Mouse (Mus musculus): ENCODE data around the gene Lrch1. TPM values are rescaled to one million over a fixed set of nuclear protein-coding genes. Genes with fewer than 3 reads are reported as not detected.
A peak's percentile ranks its signal among the peaks of the same experiment; 100 is the strongest.

The Lrch1 gene
- polyA plus RNA-seq, 1 experiment, result 11.5 TPM

DNA sequence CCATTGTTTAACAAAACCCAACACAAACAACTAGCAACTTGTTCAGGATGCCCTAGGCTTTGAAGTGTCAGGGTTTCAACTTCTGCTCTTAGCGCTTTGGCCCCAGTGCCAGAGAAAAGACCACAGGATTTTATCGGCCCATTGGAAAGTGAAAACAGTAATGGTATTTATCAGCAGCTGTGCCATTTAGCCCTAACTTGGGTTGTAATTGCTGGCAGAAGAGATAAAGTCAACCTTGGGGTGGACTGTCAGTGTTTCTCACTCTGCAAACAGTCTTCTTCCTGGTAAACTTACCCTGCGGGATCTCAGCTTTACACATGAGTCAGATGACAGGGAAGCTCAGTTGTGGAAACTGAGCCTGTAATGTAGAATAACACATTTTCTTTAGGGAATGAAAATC is 24.5 kb upstream of the Lrch1 start:
- Histone ChIP-seq H3K27ac (ENCODE audit: insufficient read depth, low read length) (no peak overlapping the region), H3K36me3 (ENCODE audit: control insufficient read depth, insufficient read depth, low read length) (no peaks in the 10 kb centered on the region), H3K4me3 (ENCODE audit: extremely low read depth, insufficient read depth, insufficient read length) (no peak overlapping the region), H3K4me1 (ENCODE audit: control insufficient read depth, insufficient read depth, insufficient read length) (peaks cover 4% of the 10 kb centered on the region; the same call in 1 of the 2 replicates), H3K27me3 (ENCODE audit: control insufficient read depth, insufficient read depth, low read length) (no peaks in the 10 kb centered on the region)
- TF ChIP-seq POLR2A (IDR thresholded peaks at IDR 0.05; ENCODE audit: low read depth, low read length) (no peak), CTCF (IDR thresholded peaks at IDR 0.05; ENCODE audit: extremely low read depth, insufficient read depth, insufficient read length, insufficient replicate concordance) (no peak)
- WGBS, result 66% methylated on average over 3 of the region's 3 CpGs
- DNase-seq (ENCODE audit: low read depth in 1 of 2, low spot score in 2 of 2), result no peak

DNA sequence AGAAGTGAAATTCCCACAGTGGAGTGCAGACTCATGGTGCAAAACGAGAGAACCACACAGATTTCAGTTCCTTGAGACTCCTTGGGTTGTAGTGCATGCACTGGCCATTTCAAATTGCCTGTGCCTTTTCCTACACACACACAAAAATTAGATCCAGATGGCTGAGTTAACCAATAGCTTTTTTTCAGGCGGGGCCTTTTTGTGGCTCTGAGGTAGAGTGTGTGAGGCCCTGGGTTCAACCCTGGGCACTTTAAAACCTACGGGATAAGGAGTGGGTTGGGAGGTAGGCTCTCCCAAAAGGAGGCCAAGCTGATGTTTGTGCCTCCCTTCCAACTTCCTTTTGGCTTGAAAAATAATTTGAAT is 15.7 kb upstream of the Lrch1 start:
- no peak overlapping the region for H3K4me3 ChIP-seq (ENCODE audit: extremely low read depth, insufficient read depth, insufficient read length)
- no peak for TF ChIP-seq POLR2A (IDR thresholded peaks at IDR 0.05; ENCODE audit: low read depth, low read length)
- TF ChIP-seq CTCF (IDR thresholded peaks at IDR 0.05; ENCODE audit: extremely low read depth, insufficient read depth, insufficient read length, insufficient replicate concordance), result no peak
- 82% methylated on average over 3 of the region's 3 CpGs for WGBS
- no peak overlapping the region for H3K27ac ChIP-seq (ENCODE audit: insufficient read depth, low read length)
- H3K4me1 ChIP-seq (ENCODE audit: control insufficient read depth, insufficient read depth, insufficient read length), result no peaks in the 10 kb centered on the region
- DNase-seq (ENCODE audit: low read depth in 1 of 2, low spot score in 2 of 2), result no peak
- no peaks in the 10 kb centered on the region for H3K36me3 ChIP-seq (ENCODE audit: control insufficient read depth, insufficient read depth, low read length)
- H3K27me3 ChIP-seq (ENCODE audit: control insufficient read depth, insufficient read depth, low read length), result no peaks in the 10 kb centered on the region

DNA sequence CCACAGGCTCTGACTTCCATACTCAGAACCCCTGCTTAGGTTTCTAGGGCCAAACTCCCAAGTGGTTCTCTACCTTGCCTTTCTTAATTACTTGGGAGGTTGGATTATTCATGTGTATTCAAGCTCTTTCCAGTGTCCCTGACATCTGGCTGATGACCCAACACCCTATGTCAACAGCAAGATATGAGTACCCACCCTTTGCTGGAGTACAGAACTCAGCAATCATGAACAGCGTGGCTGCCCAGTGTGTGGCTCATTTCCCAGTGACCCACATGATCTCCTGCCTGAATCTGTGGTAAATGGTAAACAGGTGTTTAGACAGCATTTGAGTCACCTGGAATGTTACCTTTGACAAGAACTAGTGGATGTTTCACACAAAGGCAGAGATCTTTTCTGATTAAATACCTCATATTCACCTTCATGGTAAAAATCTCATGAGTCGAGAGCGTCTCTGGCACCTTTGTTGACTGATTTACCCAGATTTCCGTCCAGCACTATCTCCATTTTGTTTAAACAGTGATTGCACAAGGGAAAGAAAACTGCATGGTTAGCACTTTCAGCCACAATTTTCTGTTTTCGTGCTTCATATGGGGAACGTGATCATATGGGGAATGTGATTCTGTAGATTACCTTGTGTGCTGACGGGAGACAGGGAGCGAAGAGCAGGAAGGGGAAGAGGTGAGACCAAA is 15.2 kb upstream of the Lrch1 start:
- H3K4me1 ChIP-seq (ENCODE audit: control insufficient read depth, insufficient read depth, insufficient read length), result no peaks in the 10 kb centered on the region
- H3K4me3 ChIP-seq (ENCODE audit: extremely low read depth, insufficient read depth, insufficient read length), result no peak overlapping the region
- no peak for TF ChIP-seq POLR2A (IDR thresholded peaks at IDR 0.05; ENCODE audit: low read depth, low read length)
- TF ChIP-seq CTCF (IDR thresholded peaks at IDR 0.05; ENCODE audit: extremely low read depth, insufficient read depth, insufficient read length, insufficient replicate concordance), result no peak
- no peak for DNase-seq (ENCODE audit: low read depth in 1 of 2, low spot score in 2 of 2)
- no peaks in the 10 kb centered on the region for H3K36me3 ChIP-seq (ENCODE audit: control insufficient read depth, insufficient read depth, low read length)
- H3K27me3 ChIP-seq (ENCODE audit: control insufficient read depth, insufficient read depth, low read length), result no peaks in the 10 kb centered on the region
- WGBS, result 85% methylated on average over 8 of the region's 8 CpGs
- no peak overlapping the region for H3K27ac ChIP-seq (ENCODE audit: insufficient read depth, low read length)

DNA sequence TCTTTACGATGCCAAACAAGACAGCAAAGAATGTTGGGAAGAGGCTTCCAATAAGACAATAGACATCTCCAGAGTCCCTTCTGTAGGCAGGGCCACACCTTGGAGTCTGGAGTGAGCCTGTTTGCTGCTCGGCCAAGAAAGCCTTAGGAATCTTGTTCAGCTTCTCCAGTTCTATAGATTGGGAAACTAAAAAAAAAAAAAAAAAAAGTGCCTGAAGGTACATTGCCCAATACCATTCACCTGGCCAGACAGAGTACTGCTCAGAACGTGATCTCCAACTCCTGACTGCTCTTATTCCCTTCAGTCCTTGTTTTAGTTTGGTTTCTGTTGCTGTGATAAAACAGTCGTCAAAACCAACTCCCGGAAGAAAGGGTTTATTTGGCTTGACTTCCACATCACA is 12.9 kb upstream of the Lrch1 start:
- Histone ChIP-seq H3K4me3 (ENCODE audit: extremely low read depth, insufficient read depth, insufficient read length) (no peak overlapping the region), H3K4me1 (ENCODE audit: control insufficient read depth, insufficient read depth, insufficient read length) (no peaks in the 10 kb centered on the region), H3K27me3 (ENCODE audit: control insufficient read depth, insufficient read depth, low read length) (no peaks in the 10 kb centered on the region), H3K27ac (ENCODE audit: insufficient read depth, low read length) (no peak overlapping the region), H3K36me3 (ENCODE audit: control insufficient read depth, insufficient read depth, low read length) (no peaks in the 10 kb centered on the region)
- no peak for DNase-seq (ENCODE audit: low read depth in 1 of 2, low spot score in 2 of 2)
- WGBS, result 92% methylated on average over 5 of the region's 5 CpGs
- no peak for TF ChIP-seq POLR2A (IDR thresholded peaks at IDR 0.05; ENCODE audit: low read depth, low read length)
- TF ChIP-seq CTCF (IDR thresholded peaks at IDR 0.05; ENCODE audit: extremely low read depth, insufficient read depth, insufficient read length, insufficient replicate concordance), result no peak

DNA sequence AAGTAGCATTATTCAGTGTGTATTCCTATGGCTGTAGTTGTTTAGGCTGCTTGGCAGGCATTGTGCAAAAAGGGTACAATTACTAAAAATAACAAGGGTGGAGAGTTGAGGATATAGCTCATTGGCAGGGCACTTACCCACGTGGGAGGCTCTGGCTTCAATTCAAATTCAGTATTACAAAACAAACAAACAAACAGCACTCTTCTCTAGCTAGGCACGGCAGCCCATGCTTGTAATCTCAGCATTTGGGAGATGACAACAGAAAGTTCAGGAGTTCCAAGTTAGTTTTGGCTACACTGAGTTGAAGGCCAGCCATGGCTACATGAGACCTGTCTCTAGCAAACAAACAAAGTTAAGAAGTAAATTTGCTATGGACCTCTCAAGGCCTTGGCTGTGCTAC is 9.0 kb upstream of the Lrch1 start:
- WGBS, result 68% methylated on average over 2 of the region's 2 CpGs
- TF ChIP-seq CTCF (IDR thresholded peaks at IDR 0.05; ENCODE audit: extremely low read depth, insufficient read depth, insufficient read length, insufficient replicate concordance), result no peak
- no peak for TF ChIP-seq POLR2A (IDR thresholded peaks at IDR 0.05; ENCODE audit: low read depth, low read length)
- H3K4me1 ChIP-seq (ENCODE audit: control insufficient read depth, insufficient read depth, insufficient read length), result no peaks in the 10 kb centered on the region
- no peak overlapping the region for H3K27ac ChIP-seq (ENCODE audit: insufficient read depth, low read length)
- no peaks in the 10 kb centered on the region for H3K27me3 ChIP-seq (ENCODE audit: control insufficient read depth, insufficient read depth, low read length)
- no peak overlapping the region for H3K4me3 ChIP-seq (ENCODE audit: extremely low read depth, insufficient read depth, insufficient read length)
- no peaks in the 10 kb centered on the region for H3K36me3 ChIP-seq (ENCODE audit: control insufficient read depth, insufficient read depth, low read length)
- DNase-seq (ENCODE audit: low read depth in 1 of 2, low spot score in 2 of 2), result no peak

DNA sequence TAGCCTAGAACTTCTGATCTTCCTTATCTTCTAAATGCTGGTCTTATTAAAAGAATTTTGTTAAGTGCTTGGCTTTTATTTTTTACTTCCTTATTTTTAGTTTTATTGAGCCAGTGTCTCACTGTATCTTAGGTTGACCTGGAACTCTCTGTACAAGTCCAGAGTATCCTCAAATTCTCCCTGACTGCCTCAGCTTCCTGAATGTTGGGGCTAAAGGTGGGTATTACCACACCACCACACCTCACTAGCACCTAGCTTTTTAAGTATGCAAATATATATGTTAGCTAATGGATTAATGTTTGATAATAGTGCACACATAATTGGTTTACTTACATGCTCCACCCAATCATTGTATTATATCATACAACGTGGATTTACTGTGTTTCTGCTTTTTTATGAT is 8.6 kb upstream of the Lrch1 start:
- H3K27ac ChIP-seq (ENCODE audit: insufficient read depth, low read length), result no peak overlapping the region
- H3K27me3 ChIP-seq (ENCODE audit: control insufficient read depth, insufficient read depth, low read length), result no peaks in the 10 kb centered on the region
- H3K4me3 ChIP-seq (ENCODE audit: extremely low read depth, insufficient read depth, insufficient read length), result no peak overlapping the region
- H3K4me1 ChIP-seq (ENCODE audit: control insufficient read depth, insufficient read depth, insufficient read length), result no peaks in the 10 kb centered on the region
- no peak for DNase-seq (ENCODE audit: low read depth in 1 of 2, low spot score in 2 of 2)
- TF ChIP-seq POLR2A (IDR thresholded peaks at IDR 0.05; ENCODE audit: low read depth, low read length) (no peak), CTCF (IDR thresholded peaks at IDR 0.05; ENCODE audit: extremely low read depth, insufficient read depth, insufficient read length, insufficient replicate concordance) (no peak)
- 83% methylated on average over 1 of the region's 1 CpGs for WGBS
- H3K36me3 ChIP-seq (ENCODE audit: control insufficient read depth, insufficient read depth, low read length), result no peaks in the 10 kb centered on the region

DNA sequence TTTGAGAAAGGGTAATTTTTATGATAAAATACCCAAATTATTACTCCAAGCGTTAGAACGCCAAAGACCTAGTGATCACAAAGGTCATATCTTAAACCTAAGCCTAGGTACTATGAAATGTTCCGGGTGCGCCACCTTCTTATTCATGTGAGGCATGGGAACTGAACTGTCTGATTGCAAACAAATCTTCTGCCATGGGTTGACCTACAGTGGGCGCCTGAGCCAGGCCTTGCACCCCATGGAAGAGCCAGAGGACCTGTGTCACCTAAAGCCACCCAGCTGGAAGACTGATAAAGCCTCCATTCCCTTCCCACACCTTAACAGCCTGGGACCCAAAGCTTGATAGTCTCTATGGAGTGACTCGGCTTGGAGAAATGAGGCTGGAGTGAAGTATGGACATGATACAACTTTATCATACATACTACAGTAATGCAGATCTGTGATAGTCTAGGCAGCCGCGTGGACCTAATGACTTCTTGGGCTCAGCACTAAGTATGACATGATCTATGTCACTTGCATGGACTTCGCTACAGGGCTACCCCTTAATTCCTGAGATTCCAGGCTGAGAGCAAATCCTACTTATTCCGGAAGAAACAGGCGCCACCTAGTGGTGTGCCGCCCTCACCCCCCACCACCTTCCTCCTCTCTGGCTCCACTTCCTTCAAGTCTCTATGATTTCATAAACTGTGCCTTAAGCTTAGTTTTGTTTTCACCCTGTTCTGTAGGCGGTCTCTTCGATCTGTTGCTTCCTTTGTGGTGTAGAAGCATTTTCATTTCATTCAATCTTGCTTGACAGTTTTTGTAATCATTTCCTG is 957 bp upstream of the Lrch1 start:
- TF ChIP-seq CTCF (IDR thresholded peaks at IDR 0.05; ENCODE audit: extremely low read depth, insufficient read depth, insufficient read length, insufficient replicate concordance), result peak; percentile 83; the same call in 1 of the 2 replicates
- no peak for TF ChIP-seq POLR2A (IDR thresholded peaks at IDR 0.05; ENCODE audit: low read depth, low read length)
- Histone ChIP-seq H3K27me3 (ENCODE audit: control insufficient read depth, insufficient read depth, low read length) (no peaks in the 10 kb centered on the region), H3K27ac (ENCODE audit: insufficient read depth, low read length) (peak overlapping the region; percentile 24), H3K4me1 (ENCODE audit: control insufficient read depth, insufficient read depth, insufficient read length) (peaks cover 9% of the 10 kb centered on the region; the same call in 1 of the 2 replicates), H3K36me3 (ENCODE audit: control insufficient read depth, insufficient read depth, low read length) (no peaks in the 10 kb centered on the region), H3K4me3 (ENCODE audit: extremely low read depth, insufficient read depth, insufficient read length) (no peak overlapping the region)
- peak; percentile 54 to 63 for DNase-seq (ENCODE audit: low read depth in 1 of 2, low spot score in 2 of 2)
- WGBS, result 24% methylated on average over 14 of the region's 14 CpGs
